Mouse (Mus musculus): ENCODE data around the gene Taok3.

Taok3 gene

DNA sequence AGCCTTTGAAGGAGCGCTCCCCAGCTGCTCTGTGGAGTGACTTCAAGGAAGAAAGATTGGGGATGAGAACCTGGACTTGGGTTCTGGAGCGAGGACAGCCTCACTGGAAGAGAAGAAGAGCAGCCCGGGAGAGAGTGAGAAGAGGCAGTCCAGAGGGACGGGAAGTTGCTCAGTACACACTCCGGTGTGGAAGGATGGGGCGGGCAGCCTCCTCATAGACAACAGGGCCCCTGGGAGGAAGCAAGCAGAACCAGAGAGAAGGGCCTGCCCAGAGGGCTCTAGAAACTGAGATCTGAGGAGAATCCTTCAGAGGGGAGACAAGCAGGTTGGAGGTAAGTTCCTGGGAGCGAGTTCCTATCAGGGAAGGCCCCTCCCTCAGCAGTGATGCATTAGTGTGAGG is 20.4 kb downstream of the Taok3 start:
- DNase-seq (ENCODE audit: low read depth, low spot score), result no peak

DNA sequence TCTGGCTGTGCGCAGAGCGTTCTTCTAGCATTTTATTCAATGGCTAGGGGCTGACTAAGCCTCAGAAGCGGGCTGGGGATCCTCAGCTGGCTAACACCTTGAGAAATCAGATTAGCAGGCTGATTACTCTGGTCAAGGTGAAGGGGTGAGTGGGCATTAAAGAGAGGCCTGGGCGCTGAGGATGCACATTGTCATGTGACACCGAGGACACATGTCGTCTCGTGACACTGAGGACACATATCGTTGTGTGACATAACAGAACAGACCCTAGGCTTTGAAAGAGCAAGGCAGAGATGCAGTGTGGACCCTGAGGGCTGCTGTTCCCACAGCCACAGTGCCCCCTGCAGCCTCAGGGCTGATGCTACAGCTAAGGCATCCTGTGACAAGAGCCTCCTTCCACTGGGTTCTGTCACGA is 23.8 kb downstream of the Taok3 start:
- DNase-seq (ENCODE audit: low read depth, low spot score), result peak; percentile 64

DNA sequence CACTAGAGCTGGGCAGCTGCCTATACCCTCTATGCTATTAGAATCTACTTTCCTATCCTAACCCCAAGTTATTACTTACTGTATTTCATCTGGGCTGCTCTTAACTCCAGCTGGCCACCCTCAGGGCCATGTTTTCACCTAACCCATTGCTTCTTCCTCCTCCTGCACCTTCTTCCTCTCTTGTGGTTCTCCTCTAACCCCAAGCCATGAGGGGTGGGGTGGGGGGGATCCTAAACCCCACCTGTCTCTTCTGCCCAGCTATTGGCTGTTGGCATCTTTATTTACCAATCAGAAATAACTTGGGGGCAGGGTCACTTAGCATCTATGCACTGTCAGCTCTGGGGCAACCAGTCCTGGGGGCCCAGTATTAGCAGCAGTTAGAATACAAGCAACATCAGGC is 26.2 kb downstream of the Taok3 start:
- DNase-seq (ENCODE audit: low read depth, low spot score), result no peak

DNA sequence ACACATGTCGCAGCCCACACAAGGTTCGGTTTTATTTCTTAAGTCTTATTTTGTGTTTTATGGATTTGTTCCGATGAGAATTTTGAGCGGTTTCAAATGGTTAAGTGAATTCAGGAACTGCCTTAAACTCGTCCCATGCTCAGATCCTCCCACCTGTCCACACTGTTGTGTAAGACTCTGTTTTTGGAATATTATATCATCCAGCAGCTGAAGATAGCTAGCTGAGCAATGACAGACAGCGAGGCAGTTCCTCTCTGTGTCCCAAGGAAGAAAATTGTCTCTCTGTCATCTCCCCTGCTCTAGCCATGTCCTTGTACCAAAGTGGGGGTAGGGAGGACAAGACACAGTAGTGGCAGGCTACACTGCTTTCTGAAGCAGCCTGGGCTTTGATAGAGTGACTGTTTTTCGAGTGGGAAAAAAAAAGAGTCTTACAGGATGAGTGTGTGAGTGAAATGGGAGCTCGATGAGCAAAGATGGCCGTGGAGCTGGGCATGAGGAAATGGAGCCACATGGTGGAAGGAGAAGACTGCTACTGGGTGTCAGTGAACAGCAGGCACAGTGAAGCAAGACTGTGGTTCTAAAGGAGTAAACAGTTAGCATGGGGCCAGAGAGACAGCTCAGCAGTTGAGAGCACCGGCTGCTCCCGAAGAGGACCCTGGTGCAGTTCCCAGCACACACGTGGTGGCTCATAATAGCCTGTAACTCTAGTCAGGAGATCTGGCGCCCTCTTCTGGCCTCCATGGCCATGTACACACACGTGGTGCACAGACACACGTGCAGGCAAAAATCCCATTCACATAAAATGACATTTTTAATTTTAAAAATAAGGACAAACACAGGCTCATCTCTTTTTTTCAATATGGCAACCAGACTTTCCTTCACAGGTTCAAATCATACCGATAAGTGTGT is 27.5 kb downstream of the Taok3 start:
- peak; percentile 30 for DNase-seq (ENCODE audit: low read depth, low spot score)

DNA sequence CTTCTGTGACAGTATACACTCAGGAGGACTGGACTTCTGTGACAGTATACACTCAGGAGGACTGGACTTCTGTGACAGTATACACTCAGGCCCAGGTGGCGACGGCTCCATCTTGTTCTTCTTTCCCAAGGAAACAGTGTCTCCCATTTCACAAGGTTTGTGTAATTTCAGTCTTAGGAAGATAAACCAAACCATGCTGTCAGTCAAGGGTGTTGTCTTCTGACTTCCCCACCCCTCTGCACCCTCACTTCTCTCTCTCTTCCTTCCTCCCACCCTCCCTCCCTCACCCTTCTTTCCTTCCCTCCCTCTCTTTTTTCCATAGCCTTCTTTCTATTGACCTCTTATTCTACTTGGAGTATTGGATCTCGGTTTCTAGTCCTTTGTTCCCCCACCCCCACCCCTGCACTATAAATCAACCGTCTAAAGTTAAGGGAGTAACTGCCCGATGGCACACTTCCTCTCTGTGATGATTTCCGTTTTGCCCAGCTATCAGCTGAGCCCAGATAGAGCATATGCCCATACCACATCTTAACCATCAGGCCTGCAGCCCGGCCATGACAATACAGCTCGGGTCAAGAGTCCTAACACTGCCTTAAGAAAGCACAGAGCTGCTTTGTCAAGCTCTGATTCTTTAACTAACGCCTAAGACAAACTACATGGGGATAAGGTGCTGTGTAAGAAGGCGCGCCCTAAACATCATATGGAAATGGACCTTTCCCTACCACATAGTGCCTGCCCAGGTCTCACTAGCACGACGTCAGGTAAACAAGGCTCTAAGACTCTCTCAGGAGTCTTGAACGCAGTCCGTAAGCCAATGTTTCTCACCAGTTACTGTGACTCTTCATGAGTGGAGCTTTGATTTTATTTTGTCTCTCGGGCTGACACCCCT is 29.4 kb downstream of the Taok3 start:
- no peak for DNase-seq (ENCODE audit: low read depth, low spot score)

DNA sequence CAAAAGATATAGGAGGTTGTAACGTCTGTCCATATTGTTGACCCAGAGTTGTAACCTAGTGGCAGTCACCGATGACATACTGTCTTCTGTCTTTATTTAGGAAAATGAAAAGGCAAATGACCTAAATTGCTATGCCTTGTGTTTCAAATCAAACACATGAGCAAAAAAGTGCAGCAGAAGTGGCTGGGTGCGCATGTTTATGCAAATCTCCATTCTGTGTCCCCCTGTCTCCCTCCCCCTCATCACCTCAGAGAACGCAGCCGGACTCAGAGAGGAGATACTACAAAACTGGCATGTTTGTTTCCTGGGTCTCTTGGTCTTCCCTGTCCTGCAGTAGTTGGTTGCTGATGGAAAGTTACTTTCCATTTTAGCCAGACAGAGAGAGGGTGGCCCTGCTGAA is 30.1 kb downstream of the Taok3 start:
- DNase-seq (ENCODE audit: low read depth, low spot score), result no peak

DNA sequence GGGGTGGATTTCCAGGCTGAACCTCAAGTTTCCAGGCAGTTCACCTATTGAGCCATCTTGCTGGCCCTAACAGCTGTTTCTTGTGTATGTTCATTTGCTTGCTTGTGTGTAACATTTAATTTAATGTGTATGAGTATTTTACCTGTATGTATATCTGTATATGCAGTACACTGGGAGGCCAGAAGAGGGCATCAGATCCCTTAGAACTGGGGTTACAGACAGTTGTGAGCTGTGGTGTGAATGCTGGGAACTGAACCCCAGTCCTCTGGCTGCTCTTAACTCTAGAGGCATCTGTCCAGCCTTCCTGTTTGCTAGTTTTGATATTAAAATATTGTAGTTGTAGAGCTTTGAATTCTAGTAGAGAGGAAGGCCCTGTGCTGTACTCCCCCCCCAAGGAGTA is 33.0 kb downstream of the Taok3 start:
- peak; percentile 30 for DNase-seq (ENCODE audit: low read depth, low spot score)

DNA sequence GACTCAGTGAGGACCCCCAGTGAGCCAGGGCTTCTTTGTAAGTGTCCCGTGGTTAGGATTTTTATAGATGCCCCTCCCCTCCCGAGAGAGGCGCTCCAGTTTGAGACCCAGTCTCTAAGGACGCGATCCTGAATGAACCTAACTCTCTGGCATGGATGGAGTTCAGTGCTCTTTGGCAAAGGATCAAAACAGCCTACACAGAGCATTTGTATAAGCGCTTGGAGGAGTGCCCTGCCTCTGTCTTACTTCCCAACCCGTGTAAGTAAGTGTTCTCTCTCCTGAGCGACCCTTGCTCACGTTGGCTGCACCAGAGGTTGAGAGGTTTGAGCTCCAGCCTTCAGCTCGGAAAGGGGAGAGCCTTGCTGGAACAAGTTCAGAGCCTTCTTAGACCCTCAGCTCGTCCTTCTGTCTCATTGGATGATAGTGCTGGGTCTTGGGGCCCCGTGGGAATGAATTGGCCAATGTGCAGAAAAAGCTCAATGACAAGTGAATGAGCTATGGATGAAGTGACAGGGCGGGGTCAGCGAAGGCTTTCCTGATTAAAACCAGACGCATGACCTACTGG is 33.7 kb downstream of the Taok3 start:
- no peak for DNase-seq (ENCODE audit: low read depth, low spot score)

DNA sequence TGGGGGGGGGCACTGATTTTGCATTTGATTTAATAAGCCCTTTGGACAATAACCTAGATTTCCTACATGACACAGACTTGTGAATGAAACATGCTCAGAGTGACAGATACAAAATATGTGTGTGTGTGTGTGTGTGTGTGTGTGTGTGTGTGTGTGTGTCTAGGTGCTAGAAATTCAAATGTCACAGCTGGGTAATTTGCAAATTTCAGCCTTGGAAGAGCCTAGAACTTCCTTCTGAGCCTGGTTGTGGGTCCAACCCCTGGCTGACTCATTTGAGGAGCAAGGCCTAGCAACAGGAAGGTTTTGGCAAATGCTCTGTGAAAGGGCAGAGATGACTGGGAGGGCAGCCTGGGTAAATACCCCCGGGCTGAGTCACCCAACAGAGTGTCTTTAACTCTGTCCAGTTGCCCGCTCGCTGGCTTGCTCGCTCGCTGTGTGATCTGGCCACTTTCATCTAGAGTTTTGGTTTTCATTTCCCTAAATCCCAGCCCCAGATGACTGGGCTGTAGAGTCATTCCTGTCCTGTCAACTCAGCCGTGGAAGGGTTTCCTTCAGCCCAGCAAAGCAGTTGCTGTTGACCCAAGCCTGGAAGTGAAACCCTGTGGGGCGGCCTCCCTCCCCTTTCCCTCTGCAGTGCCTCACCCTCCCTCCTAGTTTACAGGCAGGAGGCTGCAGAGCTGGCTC is 38.5 kb downstream of the Taok3 start:
- no peak for DNase-seq (ENCODE audit: low read depth, low spot score)

DNA sequence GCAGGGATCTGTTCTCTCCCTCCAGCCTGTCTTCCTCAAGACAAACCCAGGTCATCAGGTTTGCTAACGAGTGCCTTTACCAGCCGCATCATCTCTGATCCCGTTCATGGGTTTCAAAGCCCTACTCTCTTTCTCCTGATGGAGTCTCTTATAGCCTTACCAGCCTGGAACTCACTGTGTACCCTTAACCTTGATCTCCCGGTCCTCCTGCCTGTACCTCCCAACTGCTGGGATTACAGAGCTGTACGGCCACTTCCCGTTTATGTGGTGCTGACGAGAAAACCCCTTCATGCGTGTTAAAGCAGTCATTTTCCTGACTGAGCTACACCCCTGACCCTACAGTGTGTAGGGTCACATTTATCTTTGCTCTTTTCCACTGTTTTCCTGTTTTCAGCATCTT is 39.4 kb downstream of the Taok3 start:
- DNase-seq (ENCODE audit: low read depth, low spot score), result no peak

DNA sequence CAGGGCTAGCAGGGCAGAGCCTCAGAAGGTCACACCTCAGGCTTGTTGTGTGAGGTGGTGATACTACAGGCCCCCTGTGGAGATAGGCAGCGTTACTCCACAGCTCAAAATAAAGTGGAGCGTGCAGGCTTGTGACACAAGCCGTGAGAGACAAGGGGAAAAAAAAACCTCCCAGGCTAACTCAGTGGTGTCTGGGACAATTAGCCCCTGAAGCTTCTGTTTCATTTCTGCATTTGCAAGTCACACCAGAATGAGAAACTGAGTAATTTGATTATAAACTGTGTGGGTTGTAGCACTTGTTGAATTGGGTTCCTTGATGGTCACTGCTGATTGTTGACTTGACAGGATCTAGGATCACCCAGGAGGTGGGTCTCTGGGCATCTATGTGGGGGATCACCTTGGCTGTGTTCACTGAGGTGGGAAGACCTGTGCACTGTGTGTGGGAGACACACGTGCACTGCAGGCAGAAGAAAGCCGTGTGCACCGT is 39.9 kb downstream of the Taok3 start:
- no peak for DNase-seq (ENCODE audit: low read depth, low spot score)

DNA sequence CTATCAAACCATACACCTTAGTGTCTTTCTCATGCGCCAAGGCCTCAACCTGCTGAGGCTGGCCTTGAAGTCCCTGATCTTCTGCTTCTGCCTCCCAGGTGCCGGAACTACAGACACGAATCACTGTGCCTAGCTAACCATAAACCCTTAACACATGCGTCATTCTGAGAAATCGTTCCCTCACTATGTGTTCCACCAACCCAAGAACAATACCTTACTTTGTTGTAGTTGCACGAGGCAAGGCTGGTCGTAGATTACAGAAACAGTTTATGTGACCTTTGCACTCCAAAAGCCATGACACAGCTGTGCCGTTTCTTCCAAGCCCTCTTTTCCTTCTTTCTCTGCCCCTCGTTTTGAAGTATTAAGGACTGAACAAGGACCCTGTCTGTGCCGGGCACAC is 40.6 kb downstream of the Taok3 start:
- no peak for DNase-seq (ENCODE audit: low read depth, low spot score)

DNA sequence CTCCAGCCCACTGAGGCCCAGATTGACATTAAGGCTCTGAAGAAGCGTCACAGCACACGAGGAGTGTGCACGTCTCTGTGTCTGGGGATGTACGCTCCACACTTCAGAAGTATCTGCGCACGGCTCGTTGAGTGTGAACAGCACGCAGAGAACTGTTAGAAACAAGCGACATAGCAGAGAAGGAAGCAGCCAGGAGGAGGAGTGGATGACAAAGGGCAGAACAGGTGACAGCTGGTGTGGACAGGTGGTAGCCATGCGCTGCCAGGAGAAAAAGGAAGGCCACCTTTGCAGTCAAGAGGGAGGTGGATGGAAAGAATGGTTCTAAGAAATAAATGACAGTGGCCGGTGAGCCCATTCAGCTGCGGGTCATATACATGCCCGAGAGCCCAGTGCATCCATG is 43.9 kb downstream of the Taok3 start:
- no peak for DNase-seq (ENCODE audit: low read depth, low spot score)

DNA sequence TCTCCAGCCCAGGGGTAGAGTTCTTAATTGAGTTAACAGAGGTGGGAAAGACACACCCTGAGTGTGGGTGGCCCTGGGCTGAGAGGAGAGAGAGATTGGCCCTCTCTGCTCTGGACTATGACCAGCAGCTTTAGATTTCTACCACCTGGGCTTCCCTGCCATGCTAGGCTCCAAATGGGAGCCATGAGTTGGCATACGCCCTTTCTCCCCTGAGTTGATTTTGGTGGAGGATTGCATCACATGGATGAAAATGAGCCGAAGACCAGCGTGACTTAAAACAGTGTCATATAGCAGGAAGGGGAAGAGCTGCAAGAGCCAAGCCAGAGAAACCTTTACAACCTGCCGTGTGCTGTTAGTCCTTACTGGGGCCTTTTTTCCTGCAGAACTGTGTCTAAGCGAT is 44.6 kb downstream of the Taok3 start:
- no peak for DNase-seq (ENCODE audit: low read depth, low spot score)

DNA sequence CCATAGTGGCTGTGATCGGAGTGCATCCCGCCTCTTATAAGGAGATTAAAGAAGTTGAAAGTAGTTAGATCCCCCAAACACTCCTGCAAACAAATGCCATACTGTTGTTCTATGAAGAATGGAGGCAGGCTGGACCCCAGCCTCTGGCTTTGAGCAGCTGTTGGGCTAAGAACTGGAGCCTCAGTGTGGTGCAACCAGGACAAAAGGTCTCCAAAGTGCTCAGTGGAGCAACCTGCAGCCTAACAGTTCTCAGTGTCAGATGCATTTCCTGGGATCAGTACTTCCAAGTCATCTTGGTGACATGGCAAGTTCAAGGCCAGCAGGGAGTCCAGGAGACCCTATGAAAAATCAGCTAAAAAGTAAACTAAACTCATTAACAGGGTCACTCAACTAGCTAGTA is 45.0 kb downstream of the Taok3 start:
- no peak for DNase-seq (ENCODE audit: low read depth, low spot score)

DNA sequence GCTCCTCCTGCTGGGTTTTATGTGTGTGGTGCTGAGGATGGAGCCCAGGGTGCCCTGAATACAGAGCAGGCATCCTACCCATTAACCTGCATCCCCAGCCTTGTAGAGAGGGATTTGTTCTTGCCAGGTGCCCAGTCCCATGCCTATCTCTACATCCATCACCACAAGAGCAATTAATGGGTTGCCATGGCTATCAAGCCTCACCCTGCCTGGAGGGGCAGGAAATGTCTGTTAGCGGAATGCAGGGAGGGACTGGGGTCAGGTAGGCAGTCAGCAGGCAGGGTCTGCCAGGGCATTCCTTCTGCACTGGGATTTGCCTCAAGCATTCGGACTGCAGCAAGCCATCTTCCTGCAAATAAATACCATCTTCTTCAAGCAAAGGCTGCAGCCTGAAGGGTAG is 46.0 kb downstream of the Taok3 start:
- no peak for DNase-seq (ENCODE audit: low read depth, low spot score)

DNA sequence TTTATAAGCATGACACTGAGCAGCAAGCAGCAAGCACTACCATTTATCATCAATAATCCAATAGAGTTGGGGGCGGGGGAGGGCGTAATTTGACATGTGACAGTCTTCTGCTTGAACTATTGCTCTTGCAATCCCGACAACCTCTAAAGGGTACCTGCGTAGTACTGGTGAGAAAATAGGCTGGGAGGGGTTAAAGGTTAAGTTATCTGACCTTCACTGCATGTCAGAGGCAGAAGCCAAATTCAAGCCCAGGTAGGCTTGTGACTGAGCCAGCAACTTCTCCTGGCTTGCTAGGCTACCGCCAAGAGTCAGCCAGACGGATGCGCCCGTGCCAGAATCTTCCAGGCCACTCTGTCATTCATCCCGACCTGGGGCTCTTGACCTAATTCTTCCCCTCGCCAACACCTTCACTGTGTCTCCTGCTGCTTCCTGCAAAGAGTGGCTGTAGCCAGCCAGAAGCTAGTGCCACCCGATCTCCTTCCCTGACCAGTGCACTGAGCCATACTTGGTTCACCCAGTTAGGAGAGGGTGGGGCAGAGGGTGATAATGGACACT is 47.0 kb downstream of the Taok3 start:
- DNase-seq (ENCODE audit: low read depth, low spot score), result no peak

DNA sequence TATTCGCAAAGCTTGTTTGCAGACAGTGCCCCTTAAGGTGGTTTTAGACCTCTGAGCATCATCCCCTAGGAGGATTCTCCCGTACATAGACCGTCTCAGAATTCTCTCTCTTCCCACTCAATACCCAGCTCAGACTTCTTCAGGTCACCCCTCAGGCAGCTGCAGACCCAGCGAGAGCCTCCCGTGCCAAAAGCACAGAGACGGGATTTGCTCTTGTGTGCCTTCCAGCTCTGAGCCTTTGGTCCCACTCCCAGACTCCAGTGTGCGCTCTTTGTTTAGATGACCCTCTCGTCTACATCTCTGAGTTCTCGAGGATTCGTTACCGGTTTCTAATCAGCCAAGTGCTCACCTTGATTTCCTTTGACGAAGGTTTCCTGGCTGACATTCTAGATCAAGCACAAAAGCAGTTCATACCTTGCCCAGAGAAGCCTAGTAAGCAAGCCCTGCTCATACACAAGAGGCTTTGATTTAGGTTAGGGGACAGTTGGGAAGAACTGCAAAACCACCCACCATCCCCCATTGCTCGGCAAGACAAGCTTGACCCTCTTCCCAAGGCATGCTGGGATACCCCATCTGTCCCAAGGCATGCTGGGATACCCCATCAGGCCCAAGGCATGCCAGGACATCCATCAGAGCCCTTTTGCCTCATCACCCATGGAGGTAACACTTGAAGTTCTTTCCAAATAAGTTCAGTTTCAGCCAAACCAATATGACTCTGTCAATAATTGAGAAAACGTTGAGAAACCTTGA is 48.6 kb downstream of the Taok3 start:
- DNase-seq (ENCODE audit: low read depth, low spot score), result no peak

DNA sequence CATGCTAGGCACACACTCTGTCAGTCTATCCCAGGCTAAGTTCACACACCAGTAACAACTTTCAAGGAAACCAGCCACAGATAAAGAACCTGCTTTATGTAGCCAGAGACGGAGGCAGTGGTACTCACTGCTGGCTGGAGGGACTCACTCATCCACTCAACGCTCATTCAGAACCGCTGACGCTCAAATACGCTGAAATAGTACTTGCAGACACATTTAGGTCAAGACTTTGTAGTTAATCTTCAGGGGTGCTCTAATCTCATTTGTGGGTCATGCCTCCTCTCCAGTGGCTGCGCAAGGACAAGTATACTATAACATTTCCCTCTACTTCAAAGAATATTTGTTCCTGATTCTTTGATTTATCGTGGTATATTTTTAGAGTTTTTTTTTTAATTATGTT is 54.1 kb downstream of the Taok3 start:
- no peak for DNase-seq (ENCODE audit: low read depth, low spot score)

DNA sequence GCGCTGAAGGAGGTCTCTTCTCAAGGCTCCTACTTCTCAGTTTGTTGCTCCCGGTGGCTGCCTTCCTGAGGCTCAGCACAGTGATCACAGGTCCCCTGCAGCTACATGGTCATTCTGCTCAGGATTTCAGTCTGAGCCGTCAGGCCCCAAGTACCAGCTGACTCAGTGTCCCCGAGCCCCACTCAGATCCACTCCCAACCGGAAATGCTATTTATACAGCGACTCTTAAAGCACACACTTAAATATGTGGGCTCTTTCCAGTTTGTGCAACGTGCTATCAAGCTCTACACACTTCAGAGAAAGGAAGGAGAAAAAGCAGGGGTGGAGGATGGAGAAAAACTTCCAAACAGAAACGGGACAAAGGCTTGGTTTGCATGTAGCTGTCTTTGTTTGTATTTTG is 56.0 kb downstream of the Taok3 start:
- DNase-seq (ENCODE audit: low read depth, low spot score), result no peak

DNA sequence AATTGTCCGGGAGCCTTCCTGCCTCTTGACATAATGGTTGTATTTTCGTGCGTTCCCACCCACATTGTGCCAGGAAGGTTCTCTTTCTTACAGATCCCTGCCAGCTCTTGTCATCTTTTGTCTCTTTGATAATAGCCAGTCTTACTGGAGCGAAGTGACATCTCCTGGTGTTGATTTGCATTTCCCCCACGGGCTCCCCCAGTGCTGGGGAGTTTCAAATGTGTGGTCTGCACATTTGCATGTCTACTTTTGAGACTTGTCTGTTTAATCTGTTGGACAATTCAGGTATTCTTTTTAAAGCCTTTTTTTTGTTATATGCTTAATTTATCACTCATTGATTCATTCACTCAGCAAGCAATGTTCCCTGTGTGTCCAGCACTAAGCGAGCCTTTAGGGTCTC is 58.1 kb downstream of the Taok3 start:
- DNase-seq (ENCODE audit: low read depth, low spot score), result no peak

All from CD4-positive, CD25-positive, alpha-beta regulatory T cell, adult 2 months (primary cell).